Mouse (Mus musculus) bone marrow macrophage, adult 2 months (primary cell): ENCODE data around the gene Xpo5.

ENCODE experiments used
- CTCF ChIP-seq: IDR thresholded peaks from 2 replicates; pipeline ENCODE4 v1.5.1; 2012; ENCODE audit warnings: low read depth, mild to moderate bottlenecking, low read length, moderate library complexity
- POLR2A ChIP-seq: IDR thresholded peaks from 2 replicates; pipeline ENCODE4 v1.6.1; 2012; ENCODE audit warnings: mild to moderate bottlenecking, low read depth, low read length, borderline replicate concordance

DNA sequence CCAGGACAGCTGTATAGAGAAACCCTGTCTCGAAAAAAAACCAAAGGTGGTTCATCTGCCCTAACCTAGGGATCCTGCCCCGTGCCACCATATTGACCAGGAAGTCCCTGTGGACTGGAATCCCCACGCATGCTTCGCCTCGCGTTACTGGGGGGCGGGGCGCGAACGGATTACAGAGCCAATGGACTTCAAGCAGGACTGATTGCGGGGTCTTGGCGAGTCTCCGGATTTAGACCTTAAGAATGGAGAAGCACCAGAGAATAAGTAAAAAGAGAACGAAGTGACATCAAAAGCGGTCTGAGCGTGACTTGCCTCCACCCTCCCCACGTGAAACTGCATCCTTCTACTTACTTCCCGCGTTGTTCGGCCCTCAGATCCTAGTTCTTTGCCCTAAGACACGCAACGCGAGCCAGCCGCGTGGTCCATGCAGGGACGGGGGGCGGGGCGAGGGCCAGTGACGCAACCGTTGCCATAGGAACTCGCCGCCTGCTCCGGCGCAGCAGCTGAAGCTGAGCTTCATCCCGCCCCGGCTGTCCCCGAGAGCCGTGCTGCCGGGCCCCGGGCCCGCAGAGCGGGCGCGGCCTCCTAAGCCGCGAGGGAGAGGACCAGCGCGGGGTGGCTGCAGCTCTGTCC lies 51.0 kb downstream of the Xpo5 start, which contains the start of gene Lrrc73:
- TF ChIP-seq CTCF (no peak), POLR2A (no peak)
